Mouse (Mus musculus): ENCODE data around the gene Gnptab.
"Not testable (repeated sequence)": the region's sequence is repeated elsewhere in the genome, so short reads cannot be mapped to it uniquely, and the experiment has no call there.

Gene Gnptab

DNA sequence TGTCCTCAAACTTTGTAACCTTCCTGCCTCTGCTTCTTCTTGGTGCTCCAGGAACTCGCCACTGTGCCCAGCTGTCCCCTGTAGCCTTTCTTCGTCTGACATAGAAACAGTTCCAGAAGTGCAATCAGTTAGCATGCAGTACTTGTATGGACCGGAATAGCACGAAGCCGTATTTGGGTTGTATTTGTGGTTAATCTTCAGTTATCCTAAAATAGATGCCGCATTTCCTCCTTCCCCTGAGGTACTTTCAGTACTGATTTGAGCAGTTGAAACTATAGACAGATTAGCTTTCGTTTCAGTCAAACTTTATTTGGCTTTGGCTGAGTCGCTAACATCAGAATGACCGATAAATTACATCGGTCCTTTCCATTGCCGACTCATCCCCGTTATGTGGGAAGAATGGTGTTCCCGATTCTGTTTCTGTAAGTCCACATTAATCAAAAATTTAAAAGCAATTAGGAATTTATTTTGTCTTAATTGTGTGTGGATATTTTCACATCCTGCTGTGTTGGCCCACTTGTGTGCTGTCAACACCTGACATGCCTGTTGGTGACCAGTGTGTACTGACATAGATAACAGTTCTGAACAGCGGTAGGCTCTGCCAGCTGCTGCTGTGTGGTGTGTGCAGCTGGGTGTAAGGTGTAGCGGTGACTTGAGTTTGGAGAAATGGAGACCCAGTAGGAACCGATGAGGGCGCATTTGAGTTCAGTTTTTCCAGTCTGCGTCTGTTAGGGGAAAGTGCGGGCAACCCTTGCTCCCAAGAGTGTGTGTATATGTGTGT lies 41.9 kb downstream of the Gnptab start:
- no peak for DNase-seq

DNA sequence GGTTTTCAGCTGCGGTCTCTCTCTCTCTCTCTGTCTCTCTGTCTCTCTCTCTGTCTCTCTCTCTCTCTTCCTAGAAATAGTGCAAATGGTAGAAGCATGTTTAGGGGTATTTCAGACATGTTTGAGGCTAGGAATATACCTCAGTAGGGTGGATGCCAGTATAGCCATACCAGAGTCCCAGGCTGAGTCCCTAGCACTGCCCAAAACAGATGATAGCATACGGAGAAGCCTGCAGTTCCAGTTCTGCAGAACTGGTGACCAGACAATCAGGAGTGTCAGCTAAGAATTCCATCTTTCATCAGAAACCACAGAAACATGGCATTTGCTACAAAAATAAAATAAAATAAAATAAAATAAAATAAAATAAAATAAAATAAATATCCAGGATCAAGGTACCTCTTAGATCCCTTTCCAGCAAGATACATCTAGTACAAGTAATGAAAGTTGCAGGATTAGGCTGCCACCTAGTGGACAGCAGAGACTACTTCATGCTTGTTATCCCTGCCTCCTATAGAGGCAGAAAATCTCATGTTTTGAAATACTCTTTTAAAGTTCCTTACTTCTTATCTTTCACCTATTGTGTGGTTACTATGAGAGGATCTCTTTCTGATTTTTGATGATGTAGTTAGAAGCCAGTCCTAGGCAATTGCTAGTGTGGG lies 47.4 kb downstream of the Gnptab start:
- DNase-seq = peak; percentile 44

DNA sequence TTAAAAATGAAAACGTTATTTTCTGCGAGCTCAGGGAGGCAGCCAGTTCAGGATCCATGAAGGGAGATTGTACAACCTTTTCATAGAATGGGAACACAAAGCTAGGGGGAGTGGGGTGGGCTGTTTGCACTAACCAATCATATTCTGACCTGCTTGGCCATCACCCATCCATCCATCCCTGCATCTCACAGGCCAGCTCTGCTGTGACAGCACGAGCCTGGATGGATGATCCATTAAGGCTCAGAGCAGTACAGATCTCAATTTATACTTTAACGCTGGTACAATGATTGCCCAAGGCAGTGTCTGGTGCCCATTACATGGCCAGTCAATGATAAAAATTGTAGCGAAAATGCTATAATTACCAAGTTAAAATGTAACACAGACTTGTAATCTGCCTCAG lies 48.0 kb downstream of the Gnptab start:
- no peak for DNase-seq

DNA sequence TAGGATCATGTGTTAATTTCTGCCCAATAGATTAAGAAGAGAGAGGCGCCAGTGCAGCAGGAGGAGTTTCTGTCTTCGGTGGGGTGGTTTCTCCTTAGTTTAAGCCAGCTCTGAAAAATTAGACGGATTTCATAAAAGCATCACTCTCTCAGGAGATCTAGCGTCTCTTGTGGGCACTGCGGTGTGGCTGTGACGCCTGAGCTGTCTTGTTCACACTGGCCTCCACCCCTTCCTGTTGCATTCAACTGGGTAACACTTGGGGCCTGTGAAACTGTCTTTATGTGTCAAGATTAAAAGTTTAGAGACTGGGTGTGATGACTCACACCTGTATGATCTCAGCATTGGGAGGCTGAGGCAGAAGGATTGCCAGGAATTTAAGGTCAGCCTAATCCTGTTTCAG lies 49.1 kb downstream of the Gnptab start:
- no peak for DNase-seq

DNA sequence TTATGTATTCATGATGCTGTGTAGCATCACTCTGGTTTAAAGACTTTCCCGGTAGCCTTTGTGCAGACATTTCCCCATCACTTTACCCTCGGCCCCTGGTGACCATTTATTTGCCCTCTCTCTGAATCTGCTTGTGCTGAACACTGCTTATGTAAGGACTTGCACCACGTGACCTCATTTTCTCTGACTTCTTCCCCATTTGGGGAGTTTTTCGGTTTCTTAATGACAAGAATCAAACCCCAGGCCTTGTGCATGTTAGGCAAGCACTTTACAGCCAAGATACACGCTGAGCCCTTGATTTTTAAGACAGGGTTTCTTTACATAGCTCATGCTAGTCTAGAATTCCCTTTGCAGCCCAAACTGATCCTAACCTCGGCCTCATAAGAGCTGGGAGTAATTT lies 62.3 kb downstream of the Gnptab start:
- no peak for DNase-seq

DNA sequence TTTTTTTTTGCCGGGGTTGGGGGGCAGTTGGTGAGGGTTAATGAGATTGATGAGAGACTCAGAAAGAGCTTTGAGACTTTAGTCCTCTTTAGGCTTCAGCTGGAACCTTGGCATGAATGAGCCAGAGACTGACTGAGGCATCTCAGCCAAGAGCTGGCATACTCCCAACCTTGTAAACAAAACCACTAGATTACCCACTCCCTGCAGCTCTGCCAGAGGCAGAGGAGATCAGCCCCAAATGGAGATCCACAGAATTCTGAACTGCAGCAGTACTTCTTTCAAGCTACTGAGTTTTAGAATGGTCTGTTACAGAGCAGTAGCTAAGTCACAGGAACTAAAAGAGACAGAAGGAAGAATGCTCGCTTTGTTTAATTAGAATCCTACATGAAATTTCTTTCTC lies 72.3 kb downstream of the Gnptab start:
- DNase-seq = peak; percentile 62

DNA sequence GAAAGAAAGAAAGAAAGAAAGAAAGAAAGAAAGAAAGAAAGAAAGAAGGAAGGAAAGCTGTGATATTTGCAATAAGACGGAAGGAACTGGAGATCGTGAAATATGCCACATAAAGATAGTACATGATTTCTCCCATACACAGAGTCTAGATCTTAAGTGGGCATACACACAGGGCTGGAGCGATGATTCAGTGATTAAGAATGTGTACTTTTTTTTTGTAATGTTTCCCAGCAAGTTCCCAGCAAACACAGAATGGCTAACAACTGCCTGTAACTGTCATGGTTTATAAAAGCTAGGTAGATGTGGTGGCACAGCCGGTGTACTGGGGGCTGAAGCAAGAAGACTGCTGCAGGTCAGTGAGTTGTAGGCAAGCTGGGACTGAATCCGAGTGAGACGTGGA lies 73.1 kb downstream of the Gnptab start:
- no peak for DNase-seq

DNA sequence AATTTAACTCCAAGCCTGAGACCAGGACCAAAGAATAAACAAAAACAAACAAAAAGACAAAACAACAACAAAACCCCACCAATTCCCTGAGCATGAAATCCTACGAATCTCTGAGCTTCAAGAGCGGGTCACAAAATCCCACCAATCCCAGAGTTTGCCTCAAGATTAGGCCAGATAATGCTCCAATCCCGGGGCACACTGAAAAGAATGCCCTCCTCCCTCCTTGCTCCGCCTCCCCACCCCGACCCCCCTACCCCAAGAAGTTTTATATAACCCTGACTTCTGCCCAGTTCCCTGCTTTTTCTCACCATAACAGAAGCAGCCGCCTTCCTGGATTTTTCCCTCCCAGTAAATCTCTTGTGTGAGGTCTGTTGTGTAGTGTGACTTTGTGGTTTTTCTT lies 78.9 kb downstream of the Gnptab start:
- no peak for DNase-seq

DNA sequence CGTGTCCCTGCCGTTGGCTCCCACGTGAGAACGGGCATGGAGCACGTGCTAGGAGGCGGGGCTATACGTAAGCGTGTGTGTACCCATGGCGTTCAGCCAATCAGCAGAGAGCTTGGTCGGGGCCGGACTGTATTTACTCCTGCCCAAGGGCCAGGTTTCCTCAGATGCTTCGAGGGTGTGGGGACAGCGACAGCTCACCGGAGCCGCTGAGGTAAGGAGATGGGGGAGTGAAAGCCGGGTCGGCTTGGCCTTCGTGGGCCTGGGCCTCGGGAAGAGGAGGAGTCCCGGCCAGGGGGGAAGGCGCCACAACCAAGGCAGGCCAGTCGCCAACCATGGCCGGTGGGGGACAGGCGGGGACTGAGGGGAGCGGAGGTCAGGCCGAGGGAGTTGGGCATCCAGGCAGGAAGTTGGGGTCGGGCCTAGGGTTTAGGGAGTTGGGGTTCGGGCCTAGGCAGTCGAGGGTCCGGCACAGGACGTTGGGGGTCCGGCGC lies 80.6 kb downstream of the Gnptab start, which contains the start of gene Sycp3:
Gene Sycp3 (plus strand): TSS at position 68 of the 491 bp plus-strand sequence.
- DNase-seq = no peak

DNA sequence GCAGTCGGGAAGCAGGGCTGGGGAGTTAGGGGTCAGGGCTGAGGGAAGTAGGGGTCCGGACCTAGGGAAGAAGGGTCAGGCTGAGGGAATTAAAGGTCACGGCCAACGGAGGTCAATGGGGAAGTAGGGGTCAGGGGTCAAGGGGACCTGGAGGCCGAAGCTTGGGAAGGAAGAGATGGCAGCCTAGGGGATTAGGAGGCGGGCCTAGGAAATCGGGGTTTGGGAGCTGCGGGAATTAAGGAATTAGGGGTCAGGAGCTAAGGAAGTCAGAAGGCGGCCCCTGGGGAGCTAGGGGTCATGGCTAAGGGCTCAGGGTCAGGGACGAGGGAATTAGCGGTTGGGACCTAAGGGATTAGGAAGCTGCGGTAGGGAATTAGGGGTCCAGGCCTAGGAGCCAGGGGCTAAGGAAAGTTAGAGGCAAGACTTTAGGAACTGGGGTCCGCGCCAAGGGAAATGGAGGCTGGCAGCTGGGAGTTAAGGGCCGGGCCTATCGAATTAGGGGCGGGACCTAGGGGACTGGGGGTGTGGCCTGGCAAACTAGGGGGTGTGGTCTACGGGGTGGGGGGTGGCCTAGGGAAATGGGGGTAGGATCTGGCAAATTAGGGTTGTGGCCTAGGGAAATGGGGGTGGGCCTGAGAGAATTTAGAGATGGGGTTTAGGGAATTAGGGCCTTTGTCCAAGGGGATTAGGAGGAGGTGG lies 81.3 kb downstream of the Gnptab start:
- no peak for DNase-seq

DNA sequence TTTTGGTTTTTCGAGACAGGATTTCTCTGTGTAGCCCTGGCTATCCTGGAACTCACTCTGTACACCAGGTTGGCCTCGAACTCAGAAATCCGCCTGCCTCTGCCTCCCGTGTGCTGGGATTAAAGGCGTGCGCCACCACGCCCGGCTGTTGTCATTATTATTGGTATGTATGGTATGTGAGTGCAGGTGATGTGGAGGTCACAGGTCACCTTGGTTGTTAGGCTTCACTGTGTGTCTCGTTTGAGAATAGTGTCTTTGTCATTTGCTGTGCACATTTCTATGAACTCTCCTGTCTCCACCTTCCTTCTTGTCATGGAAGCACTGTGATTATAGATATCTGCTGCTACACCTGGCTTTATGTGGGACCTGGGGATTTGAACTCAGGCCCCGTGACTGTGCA lies 103.9 kb downstream of the Gnptab start:
- not testable (repeated sequence) for DNase-seq

DNA sequence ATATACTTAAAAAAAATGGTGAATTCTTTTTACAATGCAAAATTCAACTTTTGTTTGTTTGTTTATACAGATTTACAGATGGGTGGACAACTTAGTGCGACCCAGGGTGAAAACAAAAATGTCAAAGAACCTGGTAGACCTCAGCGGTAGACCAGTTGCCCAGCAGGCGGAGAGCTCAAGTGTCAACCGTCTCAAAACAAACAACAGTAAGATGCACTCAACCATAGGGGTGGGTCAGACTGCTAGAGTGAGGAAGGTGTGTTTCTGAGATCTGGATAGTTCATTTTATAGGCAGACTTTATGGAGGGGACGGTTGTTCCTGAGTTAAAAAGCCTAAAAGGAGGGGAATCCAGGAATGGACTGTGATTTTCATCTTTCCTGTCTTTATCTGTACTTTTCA lies 109.7 kb downstream of the Gnptab start:
- DNase-seq = no peak

DNA sequence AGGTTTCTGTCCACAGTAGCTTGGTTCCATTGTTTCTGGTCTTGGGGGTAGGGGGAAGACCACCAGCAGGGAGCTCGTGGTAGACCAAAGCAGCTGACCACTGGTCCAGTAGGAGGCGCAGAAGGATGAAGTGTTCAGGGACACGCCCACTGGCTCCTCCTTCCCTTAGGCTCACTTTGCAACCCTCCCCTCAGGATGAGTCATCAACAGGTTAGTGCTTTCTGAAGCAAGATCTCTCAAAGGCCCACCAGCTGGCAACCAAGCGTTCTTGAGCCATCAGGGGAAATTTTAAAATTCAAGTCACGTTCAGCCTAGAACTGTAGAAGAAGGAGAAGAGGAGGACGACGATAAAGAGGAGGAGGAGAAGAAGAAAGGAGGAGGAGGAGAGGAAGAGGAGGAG lies 112.7 kb downstream of the Gnptab start:
- no peak for DNase-seq

DNA sequence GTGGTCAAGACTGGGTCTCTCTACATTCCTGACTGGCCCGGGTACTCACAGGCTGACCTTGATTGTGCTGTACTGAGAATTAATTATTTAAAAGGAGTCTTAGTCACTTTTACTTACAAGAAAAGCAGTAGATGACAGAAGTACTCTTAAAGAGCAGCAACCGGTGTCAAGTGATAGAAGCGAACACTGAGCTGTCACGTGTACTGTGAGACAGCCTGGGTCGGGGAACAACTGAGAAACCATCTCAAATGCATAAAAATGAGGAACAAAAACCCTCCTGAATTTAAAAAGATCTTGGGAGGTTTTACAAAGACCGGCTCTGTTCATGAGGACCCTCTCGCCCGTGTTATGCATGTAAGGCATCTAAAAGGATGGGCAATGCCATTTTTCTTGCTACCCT lies 113.7 kb downstream of the Gnptab start:
- DNase-seq = no peak

DNA sequence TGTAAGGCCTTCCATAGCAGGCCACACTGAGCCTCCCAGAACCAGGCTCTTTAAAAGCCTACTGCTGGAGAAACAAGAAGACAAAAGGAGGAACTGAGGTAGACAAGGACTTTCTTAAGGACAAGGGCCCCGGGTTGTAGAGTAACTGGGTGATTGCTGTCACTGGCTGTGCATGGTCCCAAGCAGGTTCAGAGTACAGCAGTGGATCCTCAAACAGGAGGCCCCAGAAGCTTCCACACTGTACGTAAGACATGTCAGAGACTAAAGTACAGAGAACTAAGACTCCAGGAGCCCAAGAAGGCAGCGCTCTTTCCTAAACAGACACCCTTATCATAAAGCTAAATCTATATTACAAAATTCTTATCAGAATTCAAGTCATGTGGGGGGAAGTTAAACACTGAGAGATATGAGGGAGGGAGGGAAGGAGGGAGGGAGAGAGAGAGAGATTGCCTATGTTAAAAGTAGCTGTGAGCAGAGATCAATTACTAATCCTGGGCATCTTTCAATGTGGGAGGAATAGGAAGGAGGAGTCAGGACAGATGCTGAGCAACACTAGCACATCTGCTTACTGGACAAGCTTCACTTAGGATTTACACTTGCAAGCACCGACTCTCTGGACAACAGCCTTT lies 116.1 kb downstream of the Gnptab start:
- DNase-seq = no peak

Measured in cerebellum, adult 9-11 months (tissue).